Mouse (Mus musculus): Measurements from ENCODE around the gene Tpi1.

- TF ChIP-seq EP300 (IDR thresholded peaks at IDR 0.05; ENCODE audit: low read depth) (no peak), CTCF (IDR thresholded peaks at IDR 0.05; ENCODE audit: low read depth) (no peak)
These were observed 22.3 kb upstream of the Tpi1 start for GRCm38 (mm10) chr6:124836411-124836810.
